Mouse (Mus musculus) limb, embryonic 14.5 days (tissue): ENCODE data around the gene Ffar1. TPM values are rescaled to one million over a fixed set of nuclear protein-coding genes. Genes with fewer than 3 reads are reported as not detected.

Source experiments
- ATAC-seq: fragments of 200-750 bp; cut with Nextera tagmentation; 2 replicates; pipeline ENCODE4 v1.8.0; 2017; ENCODE audit warnings: low read depth, moderate number of reproducible peaks, moderate TSS enrichment; ENCODE audit not compliant: low FRiP score
- DNase-seq: peaks from one replicate; pipeline ENCODE4 v3.0.0-alpha.2; 2015; ENCODE audit warnings: low spot score
- H3K27ac ChIP-seq: fragments of 300-500 bp; sonication (generic); replicated peaks from 2 replicates; pipeline ENCODE4 v1.5.1; 2014; ENCODE audit warnings: low read depth, mild to moderate bottlenecking, low read length, moderate library complexity, mixed read lengths
- H3K27me3 ChIP-seq: fragments of 300-500 bp; sonication (generic); 2 replicates; pipeline ENCODE4 v1.6.1; 2014; ENCODE audit warnings: low read length, mixed read lengths; ENCODE audit not compliant: control insufficient read depth, insufficient read depth
- H3K36me3 ChIP-seq: fragments of 300-500 bp; sonication (generic); 2 replicates; pipeline ENCODE4 v1.6.1; 2014; ENCODE audit warnings: mild to moderate bottlenecking, low read length, moderate library complexity, mixed read lengths; ENCODE audit not compliant: control insufficient read depth, insufficient read depth
- H3K4me1 ChIP-seq: fragments of 300-500 bp; sonication (generic); 2 replicates; pipeline ENCODE4 v1.6.1; 2014; ENCODE audit warnings: antibody characterized with exemption, low read length, mixed read lengths; ENCODE audit not compliant: control insufficient read depth, insufficient read depth
- H3K4me2 ChIP-seq: fragments of 300-500 bp; sonication (generic); replicated peaks from 2 replicates; pipeline ENCODE4 v1.6.1; 2014; ENCODE audit warnings: low read depth, mild to moderate bottlenecking, low read length, moderate library complexity; ENCODE audit not compliant: severe bottlenecking
- H3K4me3 ChIP-seq: fragments of 300-500 bp; sonication (generic); replicated peaks from 2 replicates; pipeline ENCODE4 v1.5.1; 2014; ENCODE audit warnings: low read length
- H3K9ac ChIP-seq: fragments of 300-500 bp; sonication (generic); 2 replicates; pipeline ENCODE4 v1.6.1; 2014; ENCODE audit warnings: mild to moderate bottlenecking, low read depth, low read length, moderate library complexity; ENCODE audit not compliant: severe bottlenecking
- H3K9me3 ChIP-seq: fragments of 300-500 bp; sonication (generic); 2 replicates; pipeline ENCODE4 v1.6.1; 2016; ENCODE audit warnings: low read length; ENCODE audit not compliant: control insufficient read depth
- POLR2A ChIP-seq: fragments of 200-500 bp; IDR thresholded peaks from 2 replicates; pipeline ENCODE4 v1.8.0; 2012; ENCODE audit warnings: inconsistent platforms, mild to moderate bottlenecking, moderate library complexity, borderline replicate concordance; ENCODE audit not compliant: insufficient read depth, insufficient read length; ENCODE audit errors: extremely low read depth
- WGBS: fragments of 180-500 bp; shearing (Covaris S2); extraction: QIAGEN DNeasy Blood & Tissue Kit; methylation state at CpG from one replicate; pipeline ENCODE4 v1.1.7; 2014; 5-methylcytosine and 5-hydroxymethylcytosine counted together
- polyA plus RNA-seq, 2 experiments: library from polyadenylated mRNA; depleted of rRNA in 1 of 2; stranded (reverse) in 1 of 2; unstranded in 1 of 2; fragments of >200 nt; fragmentation: Nextera tagmentation in 1 of 2; extraction: Ambion mirVana in 1 of 2; gene quantifications; 2 replicates each; pipeline versions ENCODE4 v1.2.1 to v1.2.3; 2012 to 2014

The Ffar1 gene
- polyA plus RNA-seq, 2 experiments: 0.01 TPM; not detected in 1

GRCm38 (mm10) chr7:30895217-30895616, 33.9 kb upstream of the Ffar1 start:
- no peak for DNase-seq
- Histone ChIP-seq H3K9ac (no peak overlapping the region), H3K4me3 (no peak overlapping the region), H3K27me3 (no peaks in the 10 kb centered on the region), H3K9me3 (no peaks in the 10 kb centered on the region), H3K4me1 (no peaks in the 10 kb centered on the region), H3K27ac (no peak overlapping the region), H3K36me3 (no peaks in the 10 kb centered on the region), H3K4me2 (no peak overlapping the region)
- TF ChIP-seq POLR2A: no peak
- no peak for ATAC-seq
- 86% methylated on average over 3 of the region's 3 CpGs for WGBS

GRCm38 (mm10) chr7:30892515-30892914, 31.2 kb upstream of the Ffar1 start:
- Histone ChIP-seq H3K9me3 (no peaks in the 10 kb centered on the region), H3K27ac (no peak overlapping the region), H3K4me1 (no peaks in the 10 kb centered on the region), H3K27me3 (no peaks in the 10 kb centered on the region), H3K4me3 (no peak overlapping the region), H3K9ac (no peak overlapping the region), H3K36me3 (no peaks in the 10 kb centered on the region), H3K4me2 (no peak overlapping the region)
- ATAC-seq (no peak), DNase-seq (no peak)
- 72% methylated on average over 3 of the region's 3 CpGs for WGBS
- TF ChIP-seq POLR2A: no peak

GRCm38 (mm10) chr7:30891746-30892145, 30.4 kb upstream of the Ffar1 start:
- no peak for ATAC-seq
- no peak for TF ChIP-seq POLR2A
- no peak overlapping the region for H3K4me3 ChIP-seq
- H3K36me3 ChIP-seq: no peaks in the 10 kb centered on the region
- no peaks in the 10 kb centered on the region for H3K4me1 ChIP-seq
- no peaks in the 10 kb centered on the region for H3K27me3 ChIP-seq
- 83% methylated on average over 9 of the region's 9 CpGs for WGBS
- DNase-seq: no peak
- H3K4me2 ChIP-seq: no peak overlapping the region
- no peak overlapping the region for H3K9ac ChIP-seq
- no peak overlapping the region for H3K27ac ChIP-seq
- H3K9me3 ChIP-seq: no peaks in the 10 kb centered on the region

GRCm38 (mm10) chr7:30890681-30891080, 29.3 kb upstream of the Ffar1 start:
- Histone ChIP-seq H3K4me2 (no peak overlapping the region), H3K27me3 (no peaks in the 10 kb centered on the region), H3K4me3 (no peak overlapping the region), H3K9me3 (no peaks in the 10 kb centered on the region), H3K27ac (no peak overlapping the region), H3K4me1 (no peaks in the 10 kb centered on the region), H3K36me3 (no peaks in the 10 kb centered on the region), H3K9ac (no peak overlapping the region)
- no peak for ATAC-seq
- TF ChIP-seq POLR2A: no peak
- WGBS: 73% methylated on average over 2 of the region's 2 CpGs
- DNase-seq: no peak

GRCm38 (mm10) chr7:30888786-30889185, 27.4 kb upstream of the Ffar1 start:
- H3K27me3 ChIP-seq: no peaks in the 10 kb centered on the region
- TF ChIP-seq POLR2A: no peak
- 84% methylated on average over 7 of the region's 7 CpGs for whole genome bisulfite sequencing
- H3K4me3 ChIP-seq: no peak overlapping the region
- ATAC-seq: no peak
- H3K27ac ChIP-seq: no peak overlapping the region
- no peak for DNase-seq
- no peak overlapping the region for H3K9ac ChIP-seq
- H3K4me2 ChIP-seq: no peak overlapping the region
- no peaks in the 10 kb centered on the region for H3K4me1 ChIP-seq
- H3K36me3 ChIP-seq: no peaks in the 10 kb centered on the region
- no peaks in the 10 kb centered on the region for H3K9me3 ChIP-seq
